Mouse (Mus musculus): ENCODE measurements around the gene Mettl7a1.
"Not testable (repeated sequence)": the region's sequence is repeated elsewhere in the genome, so short reads cannot be mapped to it uniquely, and the experiment has no call there.

- TF ChIP-seq POLR2A (IDR thresholded peaks at IDR 0.05; ENCODE audit: control insufficient read depth, extremely low read depth, insufficient read depth, low read length, poor library complexity); CTCF (IDR thresholded peaks at IDR 0.05; ENCODE audit: borderline replicate concordance, control insufficient read depth, extremely low read depth, insufficient read depth, low read length, poor library complexity): not testable (repeated sequence)
Measured at GRCm38 (mm10) chr15:100260351-100260750, 43.6 kb upstream of the Mettl7a1 start.
